Mouse (Mus musculus): ENCODE data around the gene Tnnc2. TPM values are rescaled to one million over a fixed set of nuclear protein-coding genes. Genes with fewer than 3 reads are reported as not detected.

Gene Tnnc2
- polyA plus RNA-seq, 1 experiment from 2014 or later: 0.39 TPM

- no peak overlapping the region for H3K4me2 ChIP-seq (replicated peaks)
- no peak overlapping the region for H3K9ac ChIP-seq
- H3K36me3 ChIP-seq (replicated peaks; ENCODE audit: control insufficient read depth, insufficient read depth): peaks cover 31% of the 10 kb centered on the region
- DNase-seq (ENCODE audit: low spot score) (no peak), ATAC-seq (ENCODE audit: low FRiP score) (no peak)
- no peaks in the 10 kb centered on the region for H3K9me3 ChIP-seq (ENCODE audit: control insufficient read depth, low read length)
- peaks cover 5% of the 10 kb centered on the region; the same call in 1 of the 2 replicates for H3K4me1 ChIP-seq (replicated peaks; ENCODE audit: control insufficient read depth, insufficient read depth, low read length)
- no peak overlapping the region for H3K4me3 ChIP-seq (replicated peaks; ENCODE audit: low read length)
- no peaks in the 10 kb centered on the region for H3K27me3 ChIP-seq (ENCODE audit: control insufficient read depth, insufficient read depth, low read length)
- WGBS: 75% methylated on average over 5 of the region's 5 CpGs
- no peak overlapping the region for H3K27ac ChIP-seq
Observed at GRCm38 (mm10) chr2:164817703-164818102, 37.9 kb upstream of the Tnnc2 start.

DNA sequence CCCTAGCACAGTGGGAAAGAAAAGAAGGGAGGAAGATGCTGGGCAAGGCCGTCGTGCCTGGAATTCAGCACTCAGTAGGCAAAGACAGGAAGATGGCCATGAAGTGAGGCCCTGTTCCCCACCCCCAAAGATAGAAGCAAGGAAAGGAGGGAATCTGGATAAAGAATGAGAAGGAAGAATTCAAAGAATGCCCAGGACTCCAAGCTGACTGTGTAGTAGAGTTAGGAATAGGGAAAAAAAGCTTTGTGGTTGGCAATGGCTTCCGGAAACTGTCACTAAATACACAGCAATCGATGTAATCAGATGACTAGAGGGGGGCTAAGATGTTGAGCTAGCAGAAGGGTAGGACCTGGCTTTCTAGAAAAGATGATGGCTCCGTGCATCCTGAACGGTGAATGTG lies 37.4 kb upstream of the Tnnc2 start:
- Histone ChIP-seq H3K4me2 (replicated peaks) (no peak overlapping the region), H3K27me3 (ENCODE audit: control insufficient read depth, insufficient read depth, low read length) (no peaks in the 10 kb centered on the region), H3K4me1 (replicated peaks; ENCODE audit: control insufficient read depth, insufficient read depth, low read length) (peaks cover 2% of the 10 kb centered on the region; the same call in 1 of the 2 replicates), H3K9ac (no peak overlapping the region), H3K9me3 (ENCODE audit: control insufficient read depth, low read length) (no peaks in the 10 kb centered on the region), H3K4me3 (replicated peaks; ENCODE audit: low read length) (no peak overlapping the region), H3K27ac (no peak overlapping the region), H3K36me3 (replicated peaks; ENCODE audit: control insufficient read depth, insufficient read depth) (peaks cover 35% of the 10 kb centered on the region)
- DNase-seq (ENCODE audit: low spot score) (no peak), ATAC-seq (ENCODE audit: low FRiP score) (no peak)
- WGBS: 82% methylated on average over 6 of the region's 6 CpGs

- H3K4me3 ChIP-seq (replicated peaks; ENCODE audit: low read length): no peak overlapping the region
- no peaks in the 10 kb centered on the region for H3K27me3 ChIP-seq (ENCODE audit: control insufficient read depth, insufficient read depth, low read length)
- H3K9ac ChIP-seq: no peak overlapping the region
- no peak for ATAC-seq (ENCODE audit: low FRiP score)
- H3K4me1 ChIP-seq (replicated peaks; ENCODE audit: control insufficient read depth, insufficient read depth, low read length): no peaks in the 10 kb centered on the region
- H3K9me3 ChIP-seq (ENCODE audit: control insufficient read depth, low read length): no peaks in the 10 kb centered on the region
- H3K4me2 ChIP-seq (replicated peaks): no peak overlapping the region
- WGBS: 94% methylated on average over 8 of the region's 8 CpGs
- H3K27ac ChIP-seq: no peak overlapping the region
- peaks cover 23% of the 10 kb centered on the region for H3K36me3 ChIP-seq (replicated peaks; ENCODE audit: control insufficient read depth, insufficient read depth)
- DNase-seq (ENCODE audit: low spot score): no peak
Observed at GRCm38 (mm10) chr2:164815821-164816220, 36.1 kb upstream of the Tnnc2 start.

DNA sequence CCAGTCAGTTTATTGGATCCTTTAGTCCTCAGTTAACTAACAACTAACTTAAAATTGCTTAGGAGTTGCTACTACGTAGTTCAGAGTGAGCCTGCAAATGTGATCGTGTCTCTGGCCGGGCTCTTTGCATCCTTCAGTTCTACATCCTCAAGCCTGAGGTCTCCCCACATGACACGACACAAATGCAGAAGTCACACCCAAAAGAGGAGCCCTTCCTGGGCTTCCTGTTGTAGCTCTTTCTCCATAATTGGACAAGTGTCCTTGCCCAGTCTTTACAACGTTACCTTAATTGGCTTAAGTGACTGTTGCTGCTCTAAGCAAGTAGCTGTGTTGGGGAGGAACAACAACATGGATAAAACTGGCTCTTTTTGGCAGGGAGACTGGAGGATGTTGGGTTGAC lies 35.6 kb upstream of the Tnnc2 start:
- ATAC-seq (ENCODE audit: low FRiP score): no peak
- DNase-seq (ENCODE audit: low spot score): no peak

DNA sequence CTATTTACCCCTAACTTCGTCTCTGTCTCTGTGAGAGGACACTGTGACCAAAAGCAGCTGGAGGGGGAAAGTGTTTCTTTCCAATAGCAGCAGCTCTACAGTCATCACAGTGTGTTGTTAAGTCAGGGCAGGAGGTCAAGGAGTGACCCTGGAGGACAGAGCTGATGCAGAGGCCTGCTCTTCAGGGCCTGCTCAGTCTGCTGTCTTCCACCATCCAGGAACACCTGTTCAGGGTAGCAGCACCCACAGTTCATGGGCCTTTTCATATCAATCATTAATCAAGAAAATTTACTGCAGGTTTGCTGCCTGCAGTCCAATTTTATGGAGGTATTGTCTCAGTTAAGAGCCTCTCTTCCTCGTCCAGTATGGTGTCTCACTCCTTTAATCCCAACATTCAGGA lies 33.8 kb upstream of the Tnnc2 start:
- no peak overlapping the region for H3K4me2 ChIP-seq (replicated peaks)
- no peaks in the 10 kb centered on the region for H3K27me3 ChIP-seq (ENCODE audit: control insufficient read depth, insufficient read depth, low read length)
- no peak overlapping the region for H3K9ac ChIP-seq
- H3K27ac ChIP-seq: no peak overlapping the region
- ATAC-seq (ENCODE audit: low FRiP score) (no peak), DNase-seq (ENCODE audit: low spot score) (no peak)
- 70% methylated on average over 2 of the region's 2 CpGs for WGBS
- H3K9me3 ChIP-seq (ENCODE audit: control insufficient read depth, low read length): no peaks in the 10 kb centered on the region
- H3K4me1 ChIP-seq (replicated peaks; ENCODE audit: control insufficient read depth, insufficient read depth, low read length): no peaks in the 10 kb centered on the region
- no peak overlapping the region for H3K4me3 ChIP-seq (replicated peaks; ENCODE audit: low read length)
- H3K36me3 ChIP-seq (replicated peaks; ENCODE audit: control insufficient read depth, insufficient read depth): peaks cover 24% of the 10 kb centered on the region

More for the DNA sequence above, 35.6 kb upstream of the Tnnc2 start:
- Histone ChIP-seq H3K36me3 (replicated peaks; ENCODE audit: control insufficient read depth, insufficient read depth) (peaks cover 18% of the 10 kb centered on the region), H3K4me3 (replicated peaks; ENCODE audit: low read length) (no peak overlapping the region), H3K27me3 (ENCODE audit: control insufficient read depth, insufficient read depth, low read length) (no peaks in the 10 kb centered on the region), H3K9ac (no peak overlapping the region), H3K4me1 (replicated peaks; ENCODE audit: control insufficient read depth, insufficient read depth, low read length) (no peaks in the 10 kb centered on the region), H3K4me2 (replicated peaks) (no peak overlapping the region), H3K9me3 (ENCODE audit: control insufficient read depth, low read length) (no peaks in the 10 kb centered on the region), H3K27ac (no peak overlapping the region)
- WGBS: 89% methylated on average over 5 of the region's 5 CpGs

- DNase-seq (ENCODE audit: low spot score) (no peak), ATAC-seq (ENCODE audit: low FRiP score) (no peak)
- Histone ChIP-seq H3K9me3 (ENCODE audit: control insufficient read depth, low read length) (no peaks in the 10 kb centered on the region), H3K27ac (no peak overlapping the region), H3K9ac (no peak overlapping the region), H3K4me1 (replicated peaks; ENCODE audit: control insufficient read depth, insufficient read depth, low read length) (peaks cover 21% of the 10 kb centered on the region; the same call in 1 of the 2 replicates), H3K27me3 (ENCODE audit: control insufficient read depth, insufficient read depth, low read length) (no peaks in the 10 kb centered on the region), H3K4me2 (replicated peaks) (peak overlapping the region; percentile 64; the same call in 1 of the 2 replicates), H3K4me3 (replicated peaks; ENCODE audit: low read length) (no peak overlapping the region), H3K36me3 (replicated peaks; ENCODE audit: control insufficient read depth, insufficient read depth) (peaks cover 15% of the 10 kb centered on the region)
- 84% methylated on average over 7 of the region's 7 CpGs for WGBS
Observed at GRCm38 (mm10) chr2:164806614-164807013, 26.8 kb upstream of the Tnnc2 start.

DNA sequence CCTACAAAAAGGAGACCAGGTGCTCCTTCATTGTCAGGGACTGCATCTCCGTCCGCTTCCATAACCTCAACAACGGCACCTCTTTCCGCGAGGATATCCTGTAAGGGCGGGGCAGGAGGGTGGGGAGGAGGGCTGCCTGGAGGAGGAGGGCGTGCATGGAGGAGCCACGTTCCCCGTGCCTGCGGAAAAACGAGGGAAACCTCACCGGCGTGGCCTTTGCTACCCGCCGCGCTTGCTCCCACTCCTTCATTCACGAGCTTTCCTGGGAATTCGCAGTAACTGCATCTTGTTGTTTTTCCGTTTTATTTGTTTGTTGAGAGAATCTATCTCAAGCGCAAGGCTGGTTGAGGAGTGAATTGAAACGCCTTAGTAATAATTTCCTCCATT lies 25.6 kb upstream of the Tnnc2 start:
- no peak for DNase-seq (ENCODE audit: low spot score)
- 1% methylated on average over 21 of the region's 21 CpGs for WGBS
- H3K27me3 ChIP-seq (ENCODE audit: control insufficient read depth, insufficient read depth, low read length): no peaks in the 10 kb centered on the region
- peak overlapping the region; percentile 83 for H3K27ac ChIP-seq
- H3K9me3 ChIP-seq (ENCODE audit: control insufficient read depth, low read length): no peaks in the 10 kb centered on the region
- H3K36me3 ChIP-seq (replicated peaks; ENCODE audit: control insufficient read depth, insufficient read depth): peaks cover 25% of the 10 kb centered on the region
- ATAC-seq (ENCODE audit: low FRiP score): peak; percentile 53; the same call in 1 of the 2 replicates
- peak overlapping the region; percentile 64 for H3K4me2 ChIP-seq (replicated peaks)
- peak overlapping the region; percentile 67 for H3K4me3 ChIP-seq (replicated peaks; ENCODE audit: low read length)
- peaks cover 21% of the 10 kb centered on the region; the same call in 1 of the 2 replicates for H3K4me1 ChIP-seq (replicated peaks; ENCODE audit: control insufficient read depth, insufficient read depth, low read length)
- H3K9ac ChIP-seq: peak overlapping the region; percentile 73

DNA sequence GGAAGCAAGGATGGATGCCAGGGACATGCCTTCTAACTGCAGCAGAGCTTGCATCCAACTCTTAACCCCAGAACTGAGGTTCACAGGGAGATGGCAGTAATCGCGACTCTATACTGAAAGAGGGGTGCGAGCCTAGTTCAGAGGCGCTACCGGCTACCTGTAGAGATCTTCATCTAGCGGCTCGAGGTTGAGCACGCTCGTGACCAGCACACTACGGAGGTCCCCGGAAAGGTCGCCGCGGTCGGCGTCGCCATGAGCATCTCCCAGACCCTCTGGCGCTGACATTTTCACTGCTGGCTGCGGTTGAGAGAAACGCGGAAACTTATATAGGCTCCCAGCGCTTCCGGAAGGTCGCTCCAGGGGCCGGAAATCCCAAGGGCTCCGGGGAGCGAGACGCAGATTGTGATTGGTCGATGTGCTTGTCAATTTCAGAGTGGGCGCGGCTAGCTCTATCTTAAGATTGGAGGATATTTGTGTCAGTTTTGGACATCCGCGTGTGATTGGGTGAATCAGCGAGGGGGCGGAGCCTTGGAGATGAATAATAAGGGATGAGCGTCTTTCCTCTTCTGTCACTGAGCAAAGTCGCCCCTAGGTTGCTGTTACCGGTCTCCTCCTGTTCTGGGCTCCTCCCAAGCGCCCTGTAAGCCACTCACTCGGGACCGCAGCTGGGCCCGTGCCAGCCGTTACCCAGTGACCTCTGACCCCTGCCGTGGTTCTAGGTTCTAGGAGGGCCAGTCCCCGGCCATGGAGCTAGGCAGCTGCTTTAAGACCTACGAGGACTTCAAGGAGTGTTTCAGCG lies 25.0 kb upstream of the Tnnc2 start, which contains the start of the genes Acot8 and Zswim3:
TSS of gene Acot8 (minus strand) at position 350 of the 799 bp plus-strand sequence.
TSS of gene Zswim3 (plus strand) at position 566 of the 799 bp plus-strand sequence.
- 0% methylated on average over 47 of the region's 47 CpGs for WGBS
- H3K36me3 ChIP-seq (replicated peaks; ENCODE audit: control insufficient read depth, insufficient read depth): peaks cover 31% of the 10 kb centered on the region
- DNase-seq (ENCODE audit: low spot score) (peak; percentile 99), ATAC-seq (ENCODE audit: low FRiP score) (peak; percentile 97)
- peak within 1 kb of the TSS; percentile 67 for H3K4me3 ChIP-seq (replicated peaks; ENCODE audit: low read length)
- no peaks in the 10 kb centered on the region for H3K9me3 ChIP-seq (ENCODE audit: control insufficient read depth, low read length)
- peak within 1 kb of the TSS; percentile 64 for H3K4me2 ChIP-seq (replicated peaks)
- H3K9ac ChIP-seq: peak within 1 kb of the TSS; percentile 75
- H3K4me1 ChIP-seq (replicated peaks; ENCODE audit: control insufficient read depth, insufficient read depth, low read length): peaks cover 21% of the 10 kb centered on the region; the same call in 1 of the 2 replicates
- no peaks in the 10 kb centered on the region for H3K27me3 ChIP-seq (ENCODE audit: control insufficient read depth, insufficient read depth, low read length)
- peak within 1 kb of the TSS; percentile 85 for H3K27ac ChIP-seq

- H3K27ac ChIP-seq: no peak overlapping the region
- peak overlapping the region; percentile 64 for H3K4me2 ChIP-seq (replicated peaks)
- H3K4me3 ChIP-seq (replicated peaks; ENCODE audit: low read length): peak overlapping the region; percentile 67
- H3K4me1 ChIP-seq (replicated peaks; ENCODE audit: control insufficient read depth, insufficient read depth, low read length): peaks cover 21% of the 10 kb centered on the region; the same call in 1 of the 2 replicates
- peak overlapping the region; percentile 75 for H3K9ac ChIP-seq
- ATAC-seq (ENCODE audit: low FRiP score): no peak
- 67% methylated on average over 1 of the region's 1 CpGs for WGBS
- H3K36me3 ChIP-seq (replicated peaks; ENCODE audit: control insufficient read depth, insufficient read depth): peaks cover 33% of the 10 kb centered on the region
- H3K9me3 ChIP-seq (ENCODE audit: control insufficient read depth, low read length): no peaks in the 10 kb centered on the region
- no peaks in the 10 kb centered on the region for H3K27me3 ChIP-seq (ENCODE audit: control insufficient read depth, insufficient read depth, low read length)
- no peak for DNase-seq (ENCODE audit: low spot score)
Observed at GRCm38 (mm10) chr2:164803921-164804313, 24.1 kb upstream of the Tnnc2 start.

All from hindbrain, embryonic 14.5 days (tissue).